Mouse (Mus musculus) embryonic stem cell, embryonic (primary cell): ENCODE results near the gene Slc9b2.

Experiments used
- CTCF ChIA-PET, 4 experiments: fragments of 300-600 bp in 2 of 4; fragments of 350-600 bp in 2 of 4; sonication (Branson Sonifier 250); formaldehyde crosslinking; loops; one replicate each; lab custom pipeline; 2022; ENCODE audit warnings: inconsistent platforms in 2 of 4; lab: Charles Lee
- POLR2A ChIA-PET, 4 experiments: fragments of 300-600 bp in 2 of 4; fragments of 350-600 bp in 2 of 4; sonication (Branson Sonifier 250); formaldehyde crosslinking; loops; one replicate each; lab custom pipeline; 2022; ENCODE audit warnings: antibody characterized with exemption in 4 of 4, inconsistent platforms in 1 of 4; lab: Charles Lee

Gene Slc9b2

GRCm38 (mm10) chr3:135351857-135352256 lies 44.4 kb downstream of the Slc9b2 start:
- POLR2A ChIA-PET = no interaction called here

DNA sequence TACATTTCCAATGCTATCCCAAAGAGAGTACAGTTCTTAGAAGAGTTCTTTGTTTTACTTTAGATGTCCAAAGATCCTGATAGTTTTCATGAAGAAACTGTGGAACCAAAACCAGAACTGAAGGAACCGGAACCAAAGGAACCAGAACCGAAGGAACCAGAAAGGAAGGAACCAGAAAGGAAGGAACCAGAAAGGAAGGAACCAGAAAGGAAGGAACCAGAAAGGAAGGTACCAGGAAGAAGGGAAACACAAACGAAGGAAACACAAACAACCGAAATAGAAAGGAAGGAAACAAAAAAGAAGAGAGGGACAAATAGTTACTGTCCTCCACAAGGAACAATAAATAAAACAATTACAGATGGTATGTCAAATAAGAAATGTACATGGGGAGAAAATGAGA lies 49.9 kb downstream of the Slc9b2 start:
- ChIA-PET CTCF (no interaction called here), POLR2A (no interaction called here)

More at GRCm38 (mm10) chr3:135351857-135352256, 44.4 kb downstream of the Slc9b2 start:
- CTCF ChIA-PET = no interaction called here

DNA sequence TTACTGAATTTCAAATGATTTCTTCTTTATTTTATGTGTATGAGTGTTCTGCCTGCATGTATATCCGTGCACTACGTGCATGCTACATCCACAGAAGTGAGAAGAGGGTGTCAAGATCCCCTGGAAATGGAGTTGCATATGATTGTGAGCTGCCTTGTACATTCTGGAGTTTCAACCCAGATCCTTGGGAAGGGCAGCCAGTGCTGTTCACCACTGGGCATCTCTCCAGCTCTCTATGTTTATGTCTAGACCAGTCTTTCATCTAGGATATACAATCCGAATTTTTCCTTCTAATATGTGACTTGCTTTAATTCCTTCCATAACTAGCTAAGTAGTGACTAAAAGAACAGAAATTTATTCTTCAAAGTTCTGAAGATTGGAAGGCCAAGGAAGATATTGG lies 68.3 kb downstream of the Slc9b2 start:
- ChIA-PET CTCF (interaction anchor here in 1 of 4 experiments (0.7 kb wide), 1 partner anchor 27 kb away, joined by 3 read pairs; no protein-coding TSS in a partner anchor), POLR2A (no interaction called here)

DNA sequence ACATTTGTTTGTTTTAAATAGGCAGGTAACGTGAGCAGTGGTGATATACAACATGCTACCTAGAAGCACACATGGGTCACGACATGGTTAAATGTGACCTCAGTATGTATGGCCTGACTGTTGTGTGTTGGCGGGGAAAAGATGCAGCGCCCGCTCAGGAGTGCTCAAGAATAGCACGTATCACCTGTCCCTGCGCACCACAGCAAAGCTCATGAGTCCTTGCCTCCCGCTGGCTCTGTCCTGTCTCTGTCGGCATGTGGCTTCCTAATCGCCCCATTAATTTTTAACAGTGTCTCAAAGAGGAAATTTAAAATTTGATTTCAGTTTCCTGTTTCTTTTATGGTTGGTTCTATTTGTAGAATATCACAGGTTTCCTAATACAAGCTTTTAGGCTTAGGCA lies 69.9 kb downstream of the Slc9b2 start:
- POLR2A ChIA-PET = interaction anchor here in 1 of 4 experiments (0.9 to 1.1 kb wide), 2 partner anchors 11 to 28 kb away, joined by 3 read pairs; no protein-coding TSS in a partner anchor
- CTCF ChIA-PET = interaction anchor here in 1 of 4 experiments (0.6 kb wide), 1 partner anchor 113 kb away, joined by 3 read pairs; no protein-coding TSS in a partner anchor

GRCm38 (mm10) chr3:135379868-135380267 lies 72.4 kb downstream of the Slc9b2 start:
- POLR2A ChIA-PET = interaction anchor here in 1 of 4 experiments (0.6 kb wide), 1 partner anchor 128 kb away, joined by 4 read pairs; no protein-coding TSS in a partner anchor
- CTCF ChIA-PET = no interaction called here

DNA sequence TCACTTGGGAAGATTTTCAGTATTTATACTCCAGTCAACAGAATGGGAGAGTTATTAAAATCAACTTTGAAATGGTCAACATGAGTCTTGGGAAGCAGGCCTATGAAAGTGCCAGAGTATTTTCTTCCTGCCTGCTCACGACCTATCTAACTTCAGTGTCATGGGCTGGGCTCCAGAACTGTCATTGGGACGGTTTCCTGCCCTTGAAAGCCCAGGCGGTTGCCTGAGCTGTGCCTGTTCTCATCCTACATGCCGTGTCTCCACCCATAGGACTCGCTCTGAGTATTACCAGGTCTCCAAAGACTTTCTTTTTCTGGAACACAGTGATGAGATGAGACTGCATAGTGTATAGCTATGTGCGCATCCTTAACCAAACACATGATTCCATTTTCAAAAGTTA lies 85.7 kb downstream of the Slc9b2 start:
- POLR2A ChIA-PET = no interaction called here
- CTCF ChIA-PET = no interaction called here
